Mouse (Mus musculus): ENCODE measurements at regions not wholly inside any gene's neighbourhood (a gene's known extent, or its start where the extent isn't known, plus 50 kb on each side); places are given as distances from the start of the nearest gene placed in this dataset.

GRCm38 (mm10) chr13:80000214-80000613 lies 883.0 kb upstream of the Arrdc3 start:
- DNase-seq (ENCODE audit: low spot score, missing footprints): no peak

GRCm38 (mm10) chr13:80000693-80001092 lies 882.5 kb upstream of the Arrdc3 start:
- DNase-seq (ENCODE audit: low spot score, missing footprints) (no peak), ATAC-seq (ENCODE audit: low FRiP score) (peak; percentile 75)
- WGBS: 24% methylated on average over 4 of the region's 4 CpGs
- Histone ChIP-seq H3K4me1 (ENCODE audit: control insufficient read depth, insufficient read depth, low read length) (peaks cover 8% of the 10 kb centered on the region; the same call in 1 of the 2 replicates), H3K9ac (ENCODE audit: low read length) (no peak overlapping the region), H3K4me3 (ENCODE audit: low read depth, low read length) (no peak overlapping the region), H3K36me3 (ENCODE audit: control insufficient read depth, insufficient read depth, low read length) (no peaks in the 10 kb centered on the region), H3K27ac (ENCODE audit: low read depth, low read length) (no peak overlapping the region), H3K27me3 (ENCODE audit: control insufficient read depth, insufficient read depth, low read length) (no peaks in the 10 kb centered on the region), H3K9me3 (ENCODE audit: control insufficient read depth, low read length) (no peaks in the 10 kb centered on the region), H3K4me2 (no peak overlapping the region)

More at GRCm38 (mm10) chr13:80000214-80000613, 883.0 kb upstream of the Arrdc3 start:
- Histone ChIP-seq H3K27me3 (ENCODE audit: control insufficient read depth, insufficient read depth, low read length) (no peaks in the 10 kb centered on the region), H3K4me3 (ENCODE audit: low read depth, low read length) (no peak overlapping the region), H3K36me3 (ENCODE audit: control insufficient read depth, insufficient read depth, low read length) (no peaks in the 10 kb centered on the region), H3K4me2 (no peak overlapping the region), H3K9me3 (ENCODE audit: control insufficient read depth, low read length) (no peaks in the 10 kb centered on the region), H3K27ac (ENCODE audit: low read depth, low read length) (no peak overlapping the region), H3K4me1 (ENCODE audit: control insufficient read depth, insufficient read depth, low read length) (peaks cover 8% of the 10 kb centered on the region; the same call in 1 of the 2 replicates), H3K9ac (ENCODE audit: low read length) (no peak overlapping the region)
- peak; percentile 70 for ATAC-seq (ENCODE audit: low FRiP score)
- 42% methylated on average over 6 of the region's 6 CpGs for WGBS
